Mouse (Mus musculus) heart, embryonic 12.5 days (tissue): ENCODE data around the gene Angptl2. TPM values are rescaled to one million over a fixed set of nuclear protein-coding genes. Genes with fewer than 3 reads are reported as not detected.

Source experiments
- polyA plus RNA-seq: library from polyadenylated mRNA; unstranded; fragments of >200 nt; fragmentation: Nextera tagmentation; extraction: Ambion mirVana; gene quantifications from 2 replicates; pipeline ENCODE4 v1.2.1, GENCODE M21; 2016

Angptl2 gene
- polyA plus RNA-seq, 1 experiment from 2014 or later: 54.7 TPM

Other genes starting within 250 kb of the Angptl2 start
- gene Slc2a8, start 234.0 kb upstream of the Angptl2 start, polyA plus RNA-seq: 19.7 and 20.0 TPM in 2 replicates
- gene Garnl3, start 84.4 kb upstream of the Angptl2 start, polyA plus RNA-seq: 14.0 and 18.0 TPM in 2 replicates
- gene Ralgps1, start 155.4 kb downstream of the Angptl2 start, polyA plus RNA-seq: 5.4 and 6.3 TPM in 2 replicates
- 6.9 and 8.1 TPM in 2 replicates for gene Zbtb34, start 215.3 kb downstream of the Angptl2 start, polyA plus RNA-seq